Mouse (Mus musculus) bone marrow macrophage, adult 2 months (primary cell): ENCODE results near the gene Cnnm1.

Source experiments
- CTCF ChIP-seq: IDR thresholded peaks from 2 replicates; pipeline ENCODE4 v1.5.1; 2012; ENCODE audit warnings: low read depth, mild to moderate bottlenecking, low read length, moderate library complexity
- POLR2A ChIP-seq: IDR thresholded peaks from 2 replicates; pipeline ENCODE4 v1.6.1; 2012; ENCODE audit warnings: mild to moderate bottlenecking, low read depth, low read length, borderline replicate concordance

- TF ChIP-seq CTCF: no peak
- TF ChIP-seq POLR2A: no peak
These were observed 32.5 kb downstream of the Cnnm1 start for GRCm38 (mm10) chr19:43472781-43473180.
